Mouse (Mus musculus) kidney, postnatal 4 days (tissue): ENCODE results near the gene Cubn.

Source experiments
- DNase-seq, 2 experiments: peaks; one replicate each; pipeline ENCODE4 v3.0.0; 2021; ENCODE audit warnings: mixed read lengths in 2 of 2

Gene Cubn

DNA sequence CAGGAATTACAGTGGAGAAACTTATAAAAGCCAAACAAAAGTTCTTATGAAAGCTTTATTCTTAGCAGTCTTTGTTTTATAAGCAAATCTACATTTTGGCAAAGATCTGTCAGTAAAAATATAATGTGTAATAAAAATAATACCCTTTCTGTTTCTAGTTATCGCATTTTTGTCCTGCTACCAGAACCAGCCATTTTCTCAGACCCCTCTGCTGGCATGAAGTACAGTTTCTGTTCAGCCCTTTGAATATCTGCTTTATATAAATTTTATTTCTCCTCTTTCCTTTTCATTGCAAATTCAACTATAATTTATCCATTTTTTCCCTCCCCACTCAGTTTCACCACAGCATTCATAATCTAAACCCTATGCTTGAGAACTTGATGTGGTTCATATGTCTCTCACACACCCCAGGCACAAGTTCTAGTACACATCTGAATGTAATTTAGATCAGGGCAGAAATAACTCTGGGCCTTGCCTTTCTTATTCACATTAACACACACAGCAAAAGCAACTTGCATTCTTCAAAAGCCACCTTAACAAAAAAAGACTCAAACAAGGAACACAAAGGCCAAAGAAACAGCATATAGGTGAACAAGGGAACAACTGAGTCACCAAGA lies 139.4 kb downstream of the Cubn start:
- no peak for DNase-seq

DNA sequence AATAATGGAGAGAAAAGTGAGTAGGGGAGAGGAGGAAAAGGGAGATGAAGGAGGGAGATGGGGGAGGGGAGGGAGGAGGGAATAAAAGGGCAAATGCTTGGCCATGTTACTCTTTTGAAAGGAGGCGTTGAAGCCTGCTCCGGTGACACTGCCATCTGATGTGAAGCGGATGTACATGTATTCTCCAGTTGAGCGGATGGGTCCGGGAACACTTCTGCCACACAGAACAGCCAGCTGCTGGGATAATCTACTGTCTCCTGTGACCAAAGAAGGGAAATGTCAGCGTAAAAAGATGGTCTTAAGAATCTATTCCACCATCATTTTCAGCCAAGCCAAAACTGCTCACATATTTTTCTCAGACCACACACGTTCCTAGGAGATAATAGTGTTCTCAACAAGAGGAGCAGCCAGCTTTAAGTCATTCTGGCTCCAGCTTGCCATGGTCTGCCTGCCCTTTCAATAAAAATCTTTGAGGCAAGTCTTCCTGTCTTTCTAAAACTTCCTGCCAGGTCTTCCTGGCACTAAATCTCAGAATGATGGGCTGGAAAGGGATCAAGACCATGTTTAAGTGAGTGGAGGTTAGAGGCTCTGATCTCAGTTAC lies 149.2 kb downstream of the Cubn start:
- peak; percentile 6 to 13 for DNase-seq

DNA sequence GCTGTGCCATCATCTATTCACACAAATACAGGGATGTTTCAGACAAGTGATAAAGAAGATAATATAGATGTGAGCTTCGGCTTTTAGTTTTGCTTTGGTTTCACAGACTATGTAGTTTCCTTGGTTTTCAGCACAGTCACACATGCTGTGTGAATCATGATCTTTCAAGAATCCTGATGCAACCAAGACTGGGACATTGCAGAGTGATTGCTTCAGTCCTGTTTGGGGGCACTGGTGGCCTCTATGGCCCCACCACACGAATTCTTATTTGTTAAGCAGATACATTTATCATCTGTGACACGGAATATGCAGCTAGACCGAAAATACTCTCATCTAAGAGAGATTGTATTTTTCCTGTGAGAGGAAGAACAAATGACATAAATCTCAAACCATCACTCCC lies 156.2 kb downstream of the Cubn start:
- DNase-seq = no peak

DNA sequence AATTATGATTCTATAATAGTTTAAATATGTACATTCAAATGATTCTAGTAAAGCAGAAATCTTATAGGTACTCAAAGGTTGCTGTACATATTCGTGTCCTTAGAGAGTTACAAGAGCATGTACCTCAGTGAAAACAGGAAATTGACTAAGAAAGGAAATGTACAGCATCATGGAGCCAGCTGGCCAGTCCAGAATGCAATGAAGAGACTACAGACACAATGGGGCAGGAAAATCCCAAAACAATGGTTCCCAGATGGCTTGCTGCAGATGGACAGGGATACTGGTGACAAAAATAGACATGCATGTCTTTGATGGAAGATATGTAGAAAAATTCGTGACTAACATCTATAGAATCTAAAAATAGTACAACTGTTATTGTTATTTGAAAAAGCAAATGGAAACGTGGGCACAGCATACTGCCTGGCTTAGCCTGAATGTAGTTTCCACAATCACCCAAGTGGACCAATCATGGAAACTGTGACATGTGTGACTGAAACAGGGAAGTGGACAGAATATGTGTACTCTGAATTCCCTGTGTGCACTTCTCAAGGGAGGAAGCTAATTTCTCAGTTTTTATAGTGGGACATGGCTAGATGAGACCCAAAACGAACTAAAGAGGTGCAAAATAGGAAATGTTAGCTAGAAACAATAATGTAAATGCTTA lies 161.7 kb downstream of the Cubn start:
- DNase-seq = no peak

DNA sequence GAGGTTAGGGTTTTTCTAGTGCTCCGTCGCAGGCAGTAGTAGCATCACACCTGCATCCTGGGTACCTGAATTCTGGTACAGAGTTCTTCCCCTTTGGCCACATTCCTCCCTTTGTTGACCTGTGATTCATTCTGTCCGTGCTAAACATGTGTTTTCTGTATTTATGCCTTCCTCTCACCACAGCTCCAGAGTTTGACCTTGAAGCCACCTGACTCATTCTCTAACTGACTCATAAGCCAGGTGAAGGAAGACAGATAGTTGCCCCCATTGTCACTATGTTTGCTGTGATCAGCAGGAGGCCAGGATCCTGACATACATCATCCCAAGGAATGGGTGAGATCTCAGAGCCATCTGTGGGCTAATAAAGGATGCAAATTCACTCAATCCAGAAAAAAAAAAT lies 188.2 kb downstream of the Cubn start:
- no peak for DNase-seq

DNA sequence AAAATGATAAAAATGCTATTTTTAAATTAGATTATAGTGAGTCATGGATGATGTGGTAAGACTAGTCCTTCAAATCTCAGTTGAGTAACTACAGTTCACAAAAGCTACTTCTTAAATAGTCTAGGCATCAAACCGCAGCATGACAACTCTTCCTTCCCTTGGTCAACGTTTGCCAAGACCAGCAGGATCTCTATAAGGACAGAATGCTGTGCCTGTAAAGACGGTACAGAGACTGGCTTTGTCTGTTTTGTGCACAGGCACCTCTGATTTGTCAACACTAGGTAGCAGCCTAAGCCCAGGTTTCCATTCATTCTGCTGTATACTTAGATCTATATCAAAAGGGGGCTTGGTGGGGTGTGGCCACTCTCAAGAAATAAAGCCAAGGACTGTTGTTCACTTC lies 192.6 kb downstream of the Cubn start:
- DNase-seq = peak; percentile 13 to 18

DNA sequence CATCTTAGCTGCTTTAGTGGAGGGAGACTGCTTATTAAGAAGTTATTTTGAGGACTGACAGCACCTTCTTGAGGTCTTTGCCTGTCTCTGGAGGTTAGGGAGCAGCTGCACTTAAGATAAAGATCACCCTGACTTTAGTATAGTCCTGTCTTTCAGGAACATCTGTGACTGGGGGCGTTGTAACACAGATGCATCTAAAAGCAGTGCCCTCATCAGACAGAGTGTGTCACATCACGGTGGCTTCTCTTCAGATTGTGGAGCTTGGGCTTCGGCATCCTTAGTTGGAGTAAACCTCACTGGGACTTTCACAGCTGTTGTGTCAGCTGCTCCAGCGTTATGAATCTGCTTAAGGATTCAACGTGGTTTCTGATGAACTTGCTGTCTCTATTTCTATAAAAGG lies 193.9 kb downstream of the Cubn start:
- no peak for DNase-seq

DNA sequence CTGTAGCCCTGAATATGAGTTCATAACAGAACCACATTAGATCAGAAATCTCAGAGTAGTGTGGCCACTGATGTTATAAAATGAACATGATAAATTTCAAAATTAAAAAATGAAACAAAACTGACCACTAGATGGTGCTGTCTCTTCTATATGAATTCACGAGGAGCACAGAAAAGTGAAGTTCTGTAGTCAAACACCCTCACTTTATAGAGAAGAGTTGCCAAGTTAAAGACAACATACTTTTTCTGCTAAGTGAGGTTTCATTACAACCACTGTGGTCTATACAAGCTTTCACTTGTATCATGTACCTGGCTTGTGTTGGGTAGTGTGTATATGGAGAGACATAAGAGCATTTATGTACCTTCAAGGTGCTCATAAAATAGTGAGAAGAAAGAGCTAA lies 201.0 kb downstream of the Cubn start:
- DNase-seq = no peak

DNA sequence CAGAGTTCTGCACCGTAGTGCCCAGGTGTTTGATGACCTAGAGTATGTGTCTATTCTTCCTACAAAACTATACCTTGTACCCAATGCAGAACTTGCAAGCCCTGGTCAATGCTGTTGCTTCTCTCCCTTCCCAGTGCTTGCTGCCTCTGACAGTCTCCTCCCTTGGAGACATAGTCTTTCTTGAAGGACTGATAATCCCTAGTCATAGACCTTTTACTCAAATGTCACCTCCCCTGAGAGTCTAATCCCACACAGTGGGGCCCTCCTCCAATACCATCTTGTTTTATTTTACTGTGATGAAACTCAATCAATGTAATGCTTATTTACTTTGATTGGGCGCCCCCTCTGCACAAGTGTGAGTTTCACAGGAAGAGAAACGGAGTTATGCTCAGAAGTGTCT lies 201.5 kb downstream of the Cubn start:
- DNase-seq = no peak

DNA sequence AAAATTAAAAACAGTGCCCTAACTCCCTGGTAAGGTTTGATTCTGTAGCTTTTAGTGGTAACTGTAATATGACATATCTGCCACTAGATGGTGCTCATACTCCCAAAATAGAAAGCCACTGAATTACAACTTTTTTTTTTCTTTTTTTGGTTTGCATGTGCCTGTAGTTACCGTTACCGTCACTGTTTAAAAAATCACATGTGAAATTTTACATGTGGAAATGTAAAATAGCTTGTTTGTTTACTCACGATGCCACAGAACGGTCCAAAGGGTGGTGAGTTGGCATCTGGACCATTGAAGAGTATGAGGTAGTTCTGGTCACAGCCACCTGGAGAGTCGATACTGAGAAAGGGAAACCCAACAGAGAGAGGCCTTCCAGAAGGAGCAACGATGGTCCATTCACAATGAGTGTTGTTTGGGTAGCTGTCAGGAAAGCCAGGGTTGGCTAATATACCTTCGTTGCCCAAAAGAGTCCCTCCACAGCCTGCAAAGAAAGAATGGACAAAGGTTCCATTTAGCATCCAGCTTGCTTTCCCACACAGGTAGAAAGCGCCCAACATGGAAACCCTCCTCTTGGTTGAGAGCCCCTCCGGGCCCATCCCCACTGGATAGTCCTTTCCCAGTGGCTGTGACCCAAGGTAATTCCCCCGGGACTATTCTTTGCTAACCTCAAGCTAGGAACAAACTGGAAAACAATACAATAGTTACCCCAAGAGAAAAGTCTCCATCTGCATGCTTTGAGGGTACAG lies 213.3 kb downstream of the Cubn start:
- no peak for DNase-seq

DNA sequence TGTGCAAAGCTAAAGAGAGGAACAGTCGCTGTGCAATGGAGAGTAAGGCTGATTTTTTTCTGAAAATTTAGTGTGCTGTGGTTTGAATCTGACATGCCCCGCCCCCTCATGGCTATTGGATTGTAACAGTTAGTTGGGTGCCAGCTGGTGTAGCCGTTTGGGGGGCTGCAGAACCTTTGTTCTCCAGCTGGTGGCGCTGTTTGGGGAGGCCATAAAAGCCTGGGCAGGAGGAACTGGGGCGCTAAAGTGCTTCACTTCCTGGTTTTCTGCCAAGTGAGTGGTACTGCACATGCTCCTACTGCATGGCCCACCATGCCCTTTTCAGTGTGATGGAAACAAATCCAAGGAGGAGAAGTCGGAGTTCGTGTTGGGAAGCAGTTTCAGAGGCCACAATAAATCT lies 215.7 kb downstream of the Cubn start:
- DNase-seq = peak; percentile 15 to 26

DNA sequence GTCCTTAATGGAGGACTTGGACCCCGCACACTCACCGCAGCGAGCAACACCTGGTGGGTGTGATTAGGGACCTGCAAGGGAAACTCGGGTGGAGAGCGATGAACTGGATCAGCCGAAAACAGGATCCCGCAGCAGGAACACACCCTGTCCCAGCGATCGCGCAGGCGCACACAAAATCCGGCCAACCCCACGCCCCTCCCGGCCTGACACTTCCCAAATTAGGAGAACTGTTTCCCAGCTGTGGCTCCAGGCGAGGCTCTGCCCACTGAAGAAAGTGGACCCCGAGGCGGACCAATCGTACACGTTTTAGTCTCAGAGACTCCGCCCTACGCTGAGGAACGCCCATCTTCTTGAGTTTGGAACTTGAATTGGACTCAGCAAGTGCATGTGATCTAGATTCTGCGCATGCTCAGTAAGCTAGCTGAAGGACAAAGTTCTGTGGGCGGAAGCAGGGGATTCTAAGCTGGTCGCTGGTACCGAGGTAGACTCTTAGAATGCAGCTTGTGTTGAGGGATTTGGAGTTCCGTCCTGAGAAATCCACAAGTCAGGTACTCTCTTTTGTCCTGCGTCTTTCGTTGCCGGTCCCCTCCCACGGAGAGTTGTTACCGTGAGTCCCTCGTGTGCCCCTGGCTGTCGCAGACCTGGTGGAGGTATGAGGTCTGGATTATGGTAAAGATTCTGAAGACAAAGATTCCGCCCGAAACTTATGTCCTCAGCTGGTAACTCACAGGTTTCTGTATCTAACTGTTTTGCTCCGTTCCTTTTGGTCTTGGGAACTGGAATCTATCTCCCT lies 220.3 kb downstream of the Cubn start, which contains the start of gene Rsu1:
Rsu1 (minus strand) TSS at position 251 of the 793 bp plus-strand sequence.
- DNase-seq = peak; percentile 94 to 96

DNA sequence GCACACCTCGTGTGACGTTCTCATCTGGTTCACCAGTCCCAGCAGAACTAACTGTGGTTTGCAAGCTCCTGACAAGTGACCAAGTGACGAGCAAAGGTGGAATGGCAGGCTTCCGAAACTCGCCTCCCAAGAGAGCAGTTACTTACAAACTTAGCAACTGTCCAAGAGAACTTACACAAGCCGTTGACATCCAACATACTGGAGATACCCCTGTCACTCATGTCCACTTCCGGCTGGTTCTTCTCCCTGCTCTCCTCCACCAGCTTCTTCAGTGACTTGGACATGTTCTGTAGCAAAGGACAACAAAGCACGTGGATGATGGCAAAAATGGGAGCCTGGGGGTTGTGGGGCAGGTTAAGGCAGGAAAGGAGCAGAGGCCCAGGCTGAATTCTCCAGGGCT lies 220.9 kb downstream of the Cubn start:
- no peak for DNase-seq

DNA sequence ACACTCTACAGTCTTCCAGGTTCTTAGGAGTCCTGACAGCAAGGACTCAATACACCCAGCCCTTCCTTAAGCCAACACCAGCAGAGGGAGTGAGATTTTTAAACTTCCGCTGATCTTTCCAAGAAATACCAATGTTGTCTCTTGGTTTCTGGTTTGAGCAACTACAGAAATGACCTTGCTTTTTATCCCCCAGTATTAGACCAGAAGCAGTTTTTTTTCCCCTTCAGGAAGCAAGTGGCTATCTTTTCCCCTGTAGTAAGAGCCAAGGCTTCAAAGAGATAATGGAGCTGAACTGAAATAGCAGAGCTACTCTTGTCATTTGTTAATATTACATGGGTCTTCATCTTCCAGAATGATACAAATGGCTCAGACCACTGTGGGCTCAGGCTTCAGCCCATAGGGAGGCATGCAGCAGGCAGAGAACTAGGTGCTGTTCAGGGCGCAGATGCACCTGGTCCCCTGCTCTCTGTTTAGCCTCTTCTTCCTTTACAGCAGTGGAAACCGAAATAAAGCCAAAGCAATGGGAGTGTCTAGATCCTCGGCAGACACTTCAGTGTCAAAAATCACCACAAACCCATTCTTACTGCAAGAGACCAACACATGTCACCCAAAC lies 222.8 kb downstream of the Cubn start:
- no peak for DNase-seq

DNA sequence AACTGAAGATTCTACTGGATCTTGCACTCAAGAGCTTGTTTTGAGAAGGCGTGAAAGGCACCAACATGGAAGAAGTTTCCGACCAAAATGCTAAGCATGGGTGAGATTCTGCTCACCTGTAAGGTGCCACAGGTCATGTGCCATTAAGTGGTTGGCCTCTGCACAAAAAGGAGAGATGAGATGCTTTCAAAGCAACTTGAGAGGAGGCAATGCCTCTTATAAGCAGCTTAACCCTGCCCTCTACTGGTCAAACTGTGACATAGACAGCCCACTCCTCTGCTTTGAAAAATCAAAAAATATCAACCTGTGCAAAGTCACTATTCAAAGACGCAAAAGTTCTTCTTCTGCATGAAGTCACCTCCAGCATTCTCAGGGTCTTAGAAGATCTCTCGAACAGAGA lies 226.7 kb downstream of the Cubn start:
- DNase-seq = peak in 1 of 2 experiments; percentile 17

DNA sequence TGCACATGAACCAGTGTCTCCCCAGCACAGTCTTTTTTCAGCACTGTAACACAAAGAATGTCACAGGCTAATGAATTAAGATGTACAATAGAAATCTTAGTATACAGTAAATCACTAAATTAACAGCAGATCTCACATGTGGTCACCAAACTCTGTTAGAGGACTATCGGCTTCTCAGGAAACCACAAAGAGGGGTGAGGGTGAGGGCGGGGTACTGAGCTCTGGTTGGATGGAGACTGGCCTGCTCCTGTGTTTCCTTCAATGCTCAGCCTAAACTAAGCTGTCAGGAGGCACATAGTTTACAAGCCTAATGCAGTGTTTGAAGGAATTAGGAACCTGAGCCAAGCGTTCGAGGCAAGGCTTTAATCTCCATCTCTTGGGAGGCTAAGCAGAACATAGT lies 228.5 kb downstream of the Cubn start:
- no peak for DNase-seq

DNA sequence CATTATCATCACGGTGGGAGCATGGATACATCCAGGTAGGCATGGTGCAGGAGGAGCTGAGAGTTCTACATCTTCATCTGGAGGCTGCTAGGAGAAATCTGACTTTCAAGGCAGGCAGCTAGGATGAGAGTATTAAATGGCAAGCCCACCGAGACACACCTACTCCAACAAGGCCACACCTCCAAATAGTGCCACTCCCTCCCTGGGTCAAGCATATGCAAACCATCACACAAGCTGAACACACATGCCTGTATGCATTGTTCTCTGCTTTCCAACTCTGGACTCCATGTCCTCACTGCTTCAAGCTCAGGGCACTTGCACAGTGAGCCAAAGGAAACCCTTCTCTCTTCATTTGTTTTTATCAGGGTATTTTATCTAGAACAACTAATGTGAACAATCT lies 233.0 kb downstream of the Cubn start:
- no peak for DNase-seq

DNA sequence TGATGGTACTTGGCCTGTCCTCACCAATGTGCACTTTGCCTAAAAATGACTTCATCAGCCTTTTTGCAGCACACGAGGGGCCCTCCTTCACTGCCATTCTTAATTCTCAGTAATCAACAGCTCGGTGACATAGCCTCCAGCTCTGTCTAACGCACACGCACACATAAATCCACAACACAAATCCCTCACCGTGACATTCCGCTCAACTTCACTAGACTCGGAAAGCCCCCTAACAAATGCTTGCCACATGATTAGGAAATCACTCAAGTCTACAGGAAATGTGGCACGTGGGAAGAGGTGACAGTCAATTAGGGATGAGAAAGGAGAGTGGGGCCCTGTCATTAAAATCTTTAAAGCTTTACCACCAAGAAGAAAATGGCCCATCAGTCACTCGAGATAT lies 250.9 kb downstream of the Cubn start:
- no peak for DNase-seq

DNA sequence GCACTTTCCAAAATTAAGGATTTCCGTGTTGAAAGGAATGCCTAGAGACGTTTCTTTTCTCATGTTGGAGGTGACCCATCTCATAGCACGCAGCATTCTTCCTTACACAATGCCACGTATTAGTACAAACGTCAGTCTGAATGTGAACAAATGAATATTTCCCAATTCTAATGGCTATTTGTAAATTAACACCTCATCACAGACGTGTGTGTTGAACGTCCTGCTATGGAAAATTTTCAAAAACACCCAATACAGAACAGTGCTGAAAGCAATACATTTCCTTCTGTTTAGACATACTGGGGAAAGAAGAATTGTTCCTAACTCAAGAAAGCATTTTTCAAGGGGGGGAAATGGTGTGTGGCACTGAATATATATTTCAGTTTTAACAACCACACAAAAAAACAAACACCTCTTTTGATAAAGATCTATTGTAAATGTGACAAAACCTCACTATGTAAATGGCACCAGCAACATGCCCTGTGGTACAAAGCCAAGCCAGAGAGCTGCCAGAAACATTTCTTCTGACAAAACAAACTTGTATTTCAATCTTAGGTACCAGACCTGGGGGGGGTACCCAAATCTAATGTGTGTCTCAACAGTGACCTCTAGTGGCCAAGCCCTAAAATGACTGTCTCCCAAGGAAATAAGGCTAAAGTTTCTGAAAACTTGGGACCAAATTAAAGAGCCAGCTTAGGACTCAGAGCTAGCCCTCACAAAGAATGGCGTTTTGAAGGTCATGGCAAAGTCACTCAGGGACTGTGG lies 254.3 kb downstream of the Cubn start:
- DNase-seq = peak; percentile 31 to 55

DNA sequence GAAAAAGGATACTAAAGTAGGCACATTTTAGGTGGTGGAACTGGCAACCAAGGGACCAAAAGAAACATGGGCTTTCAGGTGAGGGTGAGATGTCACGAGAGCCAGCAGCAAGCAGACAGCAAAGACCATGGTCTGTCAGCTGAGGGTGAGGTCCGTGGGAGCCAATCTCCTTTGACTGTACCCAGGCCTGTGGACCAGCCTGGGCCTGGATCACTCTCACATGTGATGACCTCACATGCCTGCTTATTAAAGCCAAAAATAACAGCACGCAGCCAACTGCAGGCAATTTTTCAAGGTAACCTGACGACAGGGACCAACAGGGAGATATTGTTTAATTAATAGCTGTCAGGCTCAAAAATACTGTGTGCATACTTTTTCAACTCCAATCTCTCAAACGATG lies 255.9 kb downstream of the Cubn start:
- no peak for DNase-seq

DNA sequence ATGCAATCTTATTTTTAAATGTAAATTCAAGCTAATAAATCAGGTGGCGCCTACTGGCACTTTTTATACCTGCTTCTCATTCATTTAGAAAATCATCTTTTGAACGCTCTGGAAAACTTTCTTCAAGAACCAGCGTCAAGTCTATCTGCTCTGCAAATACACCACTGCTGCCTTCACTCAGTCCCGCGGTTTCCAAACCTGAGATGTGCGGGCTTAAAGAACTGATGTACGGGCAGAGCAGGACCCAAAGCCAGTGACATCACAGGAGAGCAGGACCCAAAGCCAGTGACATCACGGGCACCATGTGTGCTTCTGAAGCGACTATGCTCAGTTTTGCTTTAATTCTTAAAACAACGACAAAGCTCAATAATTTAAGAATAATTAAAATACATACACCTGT lies 256.8 kb downstream of the Cubn start:
- DNase-seq = no peak

DNA sequence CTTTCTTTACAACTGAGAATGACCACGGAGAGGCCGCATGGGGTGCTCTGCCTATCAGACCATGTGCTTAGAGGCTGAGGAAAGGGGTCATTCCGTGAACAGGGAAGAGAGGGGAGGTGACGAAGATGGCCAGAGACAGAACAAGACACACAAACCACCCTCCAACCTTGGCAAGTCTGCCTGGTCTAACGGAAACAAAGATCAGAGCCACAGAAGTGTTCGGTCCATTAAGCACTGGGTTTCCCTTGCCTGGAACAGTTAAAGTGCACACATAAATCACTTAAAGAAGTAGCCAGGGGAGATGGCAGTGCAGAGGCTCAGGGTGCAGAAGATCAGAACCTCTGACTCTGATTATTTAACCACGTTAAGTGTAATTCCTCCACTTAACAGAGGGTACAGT lies 257.7 kb downstream of the Cubn start:
- peak in 1 of 2 experiments; percentile 22 for DNase-seq
